Mouse (Mus musculus): ENCODE data around the gene Adamts16. TPM values are rescaled to one million over a fixed set of nuclear protein-coding genes. Genes with fewer than 3 reads are reported as not detected.

Gene Adamts16
- polyA plus RNA-seq, 1 experiment from 2014 or later, result 1.5 TPM

DNA sequence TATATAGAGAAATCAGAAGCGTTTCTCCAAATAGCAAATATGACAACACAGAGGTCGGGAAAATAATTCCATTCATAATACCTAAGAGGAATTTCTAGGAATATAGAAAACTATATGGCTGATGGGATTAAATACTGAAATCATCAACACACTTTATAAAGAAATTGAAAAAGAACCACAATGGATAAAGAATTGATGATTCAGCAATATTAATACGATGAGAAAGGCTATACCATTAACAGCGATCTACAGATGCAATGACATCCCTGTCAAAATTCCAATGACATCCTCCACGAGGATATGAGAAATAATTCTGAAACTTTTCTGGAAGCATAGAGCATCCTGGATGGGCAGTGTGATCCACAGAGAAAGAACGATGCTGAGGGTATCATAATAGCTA is 76.9 kb downstream of the Adamts16 start:
- no peaks in the 10 kb centered on the region for H3K9me3 ChIP-seq (ENCODE audit: control insufficient read depth, low read length)
- DNase-seq (ENCODE audit: low spot score) (no peak), ATAC-seq (replicated peaks; ENCODE audit: low FRiP score, low TSS enrichment, low read depth) (no peak)
- no peak overlapping the region for H3K4me3 ChIP-seq (ENCODE audit: low read depth, low read length)
- WGBS, result 84% methylated on average over 6 of the region's 6 CpGs
- H3K4me1 ChIP-seq (replicated peaks; ENCODE audit: control insufficient read depth, insufficient read depth, low read length), result no peaks in the 10 kb centered on the region
- no peak overlapping the region for H3K27ac ChIP-seq (ENCODE audit: low read depth)
- H3K4me2 ChIP-seq (ENCODE audit: low read length), result no peak overlapping the region
- no peak overlapping the region for H3K9ac ChIP-seq (ENCODE audit: low read length)
- H3K36me3 ChIP-seq (ENCODE audit: control insufficient read depth, insufficient read depth, low read length), result no peaks in the 10 kb centered on the region
- no peaks in the 10 kb centered on the region for H3K27me3 ChIP-seq (replicated peaks; ENCODE audit: control insufficient read depth, insufficient read depth, low read length)

DNA sequence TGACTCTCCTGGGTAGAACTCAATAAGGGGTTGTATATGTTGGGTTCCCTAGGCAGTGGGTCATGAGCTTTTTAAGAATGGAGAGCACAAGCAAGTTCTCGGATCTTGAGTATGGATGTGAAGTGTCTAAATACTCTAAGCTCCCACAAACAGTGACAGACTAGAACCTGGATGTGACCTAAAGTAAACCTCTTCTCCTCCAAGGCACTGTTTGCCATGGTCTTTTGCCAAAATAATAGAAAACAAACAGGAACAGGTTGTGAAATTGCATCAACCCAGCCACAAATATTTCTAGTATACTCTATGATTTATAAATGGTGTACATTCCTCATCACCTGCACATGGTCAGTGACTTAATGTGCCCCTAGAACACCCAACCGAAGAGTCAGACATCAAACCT is 79.0 kb downstream of the Adamts16 start:
- Histone ChIP-seq H3K36me3 (ENCODE audit: control insufficient read depth, insufficient read depth, low read length) (no peaks in the 10 kb centered on the region), H3K27ac (ENCODE audit: low read depth) (no peak overlapping the region), H3K9me3 (ENCODE audit: control insufficient read depth, low read length) (no peaks in the 10 kb centered on the region), H3K4me3 (ENCODE audit: low read depth, low read length) (no peak overlapping the region), H3K4me1 (replicated peaks; ENCODE audit: control insufficient read depth, insufficient read depth, low read length) (no peaks in the 10 kb centered on the region), H3K4me2 (ENCODE audit: low read length) (no peak overlapping the region), H3K27me3 (replicated peaks; ENCODE audit: control insufficient read depth, insufficient read depth, low read length) (no peaks in the 10 kb centered on the region), H3K9ac (ENCODE audit: low read length) (no peak overlapping the region)
- no peak for DNase-seq (ENCODE audit: low spot score)
- ATAC-seq (replicated peaks; ENCODE audit: low FRiP score, low TSS enrichment, low read depth), result no peak
- whole genome bisulfite sequencing, result 83% methylated on average over 2 of the region's 2 CpGs

GRCm38 (mm10) chr13:70761312-70761711 is 80.3 kb downstream of the Adamts16 start:
- ATAC-seq (replicated peaks; ENCODE audit: low FRiP score, low TSS enrichment, low read depth) (no peak), DNase-seq (ENCODE audit: low spot score) (no peak)
- H3K27ac ChIP-seq (ENCODE audit: low read depth), result no peak overlapping the region
- H3K36me3 ChIP-seq (ENCODE audit: control insufficient read depth, insufficient read depth, low read length), result no peaks in the 10 kb centered on the region
- H3K4me2 ChIP-seq (ENCODE audit: low read length), result no peak overlapping the region
- no peak overlapping the region for H3K9ac ChIP-seq (ENCODE audit: low read length)
- H3K27me3 ChIP-seq (replicated peaks; ENCODE audit: control insufficient read depth, insufficient read depth, low read length), result no peaks in the 10 kb centered on the region
- 66% methylated on average over 2 of the region's 2 CpGs for WGBS
- no peak overlapping the region for H3K4me3 ChIP-seq (ENCODE audit: low read depth, low read length)
- H3K4me1 ChIP-seq (replicated peaks; ENCODE audit: control insufficient read depth, insufficient read depth, low read length), result no peaks in the 10 kb centered on the region
- no peaks in the 10 kb centered on the region for H3K9me3 ChIP-seq (ENCODE audit: control insufficient read depth, low read length)

DNA sequence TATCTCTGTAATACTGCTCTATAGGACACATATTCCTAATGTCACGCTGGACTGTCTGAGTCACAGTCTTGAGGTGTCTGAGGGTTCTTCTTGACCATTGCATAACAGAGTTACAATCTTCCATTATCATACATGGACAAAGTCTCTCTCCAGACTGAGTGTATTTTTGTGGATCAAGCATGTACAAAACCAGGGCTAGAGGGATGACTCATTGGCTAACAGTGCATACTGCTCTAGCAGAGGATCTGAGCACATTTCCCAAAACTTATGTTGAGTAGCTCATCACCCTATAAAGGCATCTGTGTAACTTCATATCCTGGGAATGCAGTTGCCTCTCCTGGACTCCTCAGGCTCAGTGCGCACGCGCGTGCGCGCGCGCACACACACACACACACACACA is 81.4 kb downstream of the Adamts16 start:
- H3K4me2 ChIP-seq (ENCODE audit: low read length), result no peak overlapping the region
- no peaks in the 10 kb centered on the region for H3K9me3 ChIP-seq (ENCODE audit: control insufficient read depth, low read length)
- no peaks in the 10 kb centered on the region for H3K4me1 ChIP-seq (replicated peaks; ENCODE audit: control insufficient read depth, insufficient read depth, low read length)
- no peak overlapping the region for H3K27ac ChIP-seq (ENCODE audit: low read depth)
- DNase-seq (ENCODE audit: low spot score) (no peak), ATAC-seq (replicated peaks; ENCODE audit: low FRiP score, low TSS enrichment, low read depth) (no peak)
- no peaks in the 10 kb centered on the region for H3K27me3 ChIP-seq (replicated peaks; ENCODE audit: control insufficient read depth, insufficient read depth, low read length)
- H3K4me3 ChIP-seq (ENCODE audit: low read depth, low read length), result no peak overlapping the region
- no peaks in the 10 kb centered on the region for H3K36me3 ChIP-seq (ENCODE audit: control insufficient read depth, insufficient read depth, low read length)
- no peak overlapping the region for H3K9ac ChIP-seq (ENCODE audit: low read length)
- 98% methylated on average over 9 of the region's 9 CpGs for WGBS

DNA sequence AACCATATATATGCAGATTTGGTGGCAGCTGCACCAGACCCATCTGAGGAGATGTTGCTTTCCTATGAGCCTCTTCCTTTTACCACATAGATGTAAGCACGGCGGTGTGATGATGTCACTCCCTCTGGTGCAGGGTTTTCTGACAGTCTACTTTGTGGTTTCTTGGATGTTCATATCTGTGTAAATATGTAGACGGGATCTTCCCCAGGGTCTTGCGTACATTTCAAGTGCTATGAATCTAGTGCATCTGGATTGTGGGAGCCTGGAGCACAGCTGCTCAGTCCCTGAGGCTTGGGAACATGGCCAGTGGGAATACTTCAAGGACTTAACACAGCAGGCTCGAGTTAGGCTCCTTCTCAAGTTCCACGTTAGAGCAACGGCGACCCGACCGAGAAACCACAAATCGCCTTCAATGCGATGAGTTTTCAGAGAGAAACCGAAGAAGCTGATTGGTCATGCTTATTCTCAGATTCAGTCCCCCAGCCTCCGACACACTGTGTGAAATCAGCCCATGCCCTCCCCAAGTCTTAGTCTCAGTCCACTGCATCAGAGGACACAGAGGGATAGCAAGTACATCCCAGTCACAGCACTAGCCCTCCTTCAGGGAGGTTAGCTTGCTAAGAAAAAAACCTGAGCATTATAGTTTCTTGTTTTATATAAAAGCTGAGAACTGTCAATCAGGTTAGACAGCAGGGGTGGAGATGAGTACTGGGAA is 95.2 kb downstream of the Adamts16 start:
- Histone ChIP-seq H3K36me3 (ENCODE audit: control insufficient read depth, insufficient read depth, low read length) (no peaks in the 10 kb centered on the region), H3K4me3 (ENCODE audit: low read depth, low read length) (no peak overlapping the region), H3K27ac (ENCODE audit: low read depth) (no peak overlapping the region), H3K4me1 (replicated peaks; ENCODE audit: control insufficient read depth, insufficient read depth, low read length) (0 out of 2 replicates have a peak, but pooled peaks cover 2% of the 10 kb centered on the region), H3K9ac (ENCODE audit: low read length) (no peak overlapping the region), H3K9me3 (ENCODE audit: control insufficient read depth, low read length) (no peaks in the 10 kb centered on the region), H3K4me2 (ENCODE audit: low read length) (no peak overlapping the region), H3K27me3 (replicated peaks; ENCODE audit: control insufficient read depth, insufficient read depth, low read length) (no peaks in the 10 kb centered on the region)
- DNase-seq (ENCODE audit: low spot score) (no peak), ATAC-seq (replicated peaks; ENCODE audit: low FRiP score, low TSS enrichment, low read depth) (no peak)
- WGBS, result 74% methylated on average over 14 of the region's 14 CpGs

DNA sequence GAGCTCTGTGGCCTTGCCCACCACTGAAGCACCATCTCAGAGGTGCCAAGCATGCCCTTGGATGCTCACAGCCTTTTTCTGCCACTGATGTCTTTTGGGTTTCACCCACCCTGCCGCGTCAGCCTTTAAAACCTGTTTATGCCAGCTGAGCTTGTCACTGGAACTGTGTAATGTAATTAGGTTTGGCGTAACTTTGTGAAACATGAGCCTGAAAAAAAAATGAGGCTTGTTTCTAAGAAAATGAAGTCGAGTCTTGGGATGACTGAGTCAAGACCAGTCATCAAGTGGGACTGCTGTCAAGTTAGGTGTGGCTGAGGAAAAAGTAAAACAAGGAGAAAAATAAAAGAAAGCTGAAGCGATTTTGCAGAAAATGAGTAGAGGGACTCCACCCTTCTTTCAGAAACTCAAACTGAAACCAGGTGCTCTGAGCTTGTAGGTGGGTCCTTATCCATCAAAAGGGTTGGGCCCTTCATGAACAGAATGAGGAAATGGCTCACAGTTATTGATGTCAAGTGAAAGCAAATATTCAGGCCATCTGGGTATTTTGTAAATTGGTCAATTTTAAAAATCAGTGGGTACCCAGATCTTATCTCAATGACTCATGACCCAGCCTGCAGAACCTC is 97.1 kb downstream of the Adamts16 start:
- Histone ChIP-seq H3K4me1 (replicated peaks; ENCODE audit: control insufficient read depth, insufficient read depth, low read length) (peaks cover 15% of the 10 kb centered on the region), H3K9me3 (ENCODE audit: control insufficient read depth, low read length) (no peaks in the 10 kb centered on the region), H3K36me3 (ENCODE audit: control insufficient read depth, insufficient read depth, low read length) (no peaks in the 10 kb centered on the region), H3K9ac (ENCODE audit: low read length) (no peak overlapping the region), H3K27me3 (replicated peaks; ENCODE audit: control insufficient read depth, insufficient read depth, low read length) (no peaks in the 10 kb centered on the region), H3K27ac (ENCODE audit: low read depth) (no peak overlapping the region), H3K4me2 (ENCODE audit: low read length) (no peak overlapping the region), H3K4me3 (ENCODE audit: low read depth, low read length) (no peak overlapping the region)
- DNase-seq (ENCODE audit: low spot score) (no peak), ATAC-seq (replicated peaks; ENCODE audit: low FRiP score, low TSS enrichment, low read depth) (no peak)
- 75% methylated on average over 5 of the region's 5 CpGs for WGBS

DNA sequence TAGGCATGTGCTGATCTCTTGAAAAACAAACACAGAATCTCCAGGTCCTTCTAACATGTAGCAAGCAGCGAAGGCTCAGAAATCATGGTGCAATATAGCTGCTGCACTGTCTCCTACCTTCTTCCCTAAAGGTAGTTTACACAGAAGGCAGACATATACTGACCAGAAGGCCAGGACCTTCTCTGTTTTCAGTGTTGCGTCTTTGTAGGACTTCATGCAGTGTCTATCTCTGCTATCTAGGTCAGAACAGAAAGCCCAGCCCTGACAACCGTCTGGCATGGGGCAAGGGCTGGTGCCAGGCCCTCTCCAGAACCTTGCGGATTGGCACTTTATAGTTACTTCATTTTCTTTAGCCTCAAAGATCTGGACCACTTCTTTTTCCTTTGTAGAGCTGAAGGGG is 98.9 kb downstream of the Adamts16 start:
- no peak for ATAC-seq (replicated peaks; ENCODE audit: low FRiP score, low TSS enrichment, low read depth)
- no peaks in the 10 kb centered on the region for H3K9me3 ChIP-seq (ENCODE audit: control insufficient read depth, low read length)
- DNase-seq (ENCODE audit: low spot score), result no peak
- H3K4me2 ChIP-seq (ENCODE audit: low read length), result no peak overlapping the region
- no peak overlapping the region for H3K9ac ChIP-seq (ENCODE audit: low read length)
- H3K27me3 ChIP-seq (replicated peaks; ENCODE audit: control insufficient read depth, insufficient read depth, low read length), result no peaks in the 10 kb centered on the region
- H3K4me1 ChIP-seq (replicated peaks; ENCODE audit: control insufficient read depth, insufficient read depth, low read length), result peaks cover 16% of the 10 kb centered on the region
- H3K4me3 ChIP-seq (ENCODE audit: low read depth, low read length), result no peak overlapping the region
- WGBS, result 84% methylated on average over 4 of the region's 4 CpGs
- no peak overlapping the region for H3K27ac ChIP-seq (ENCODE audit: low read depth)
- no peaks in the 10 kb centered on the region for H3K36me3 ChIP-seq (ENCODE audit: control insufficient read depth, insufficient read depth, low read length)

DNA sequence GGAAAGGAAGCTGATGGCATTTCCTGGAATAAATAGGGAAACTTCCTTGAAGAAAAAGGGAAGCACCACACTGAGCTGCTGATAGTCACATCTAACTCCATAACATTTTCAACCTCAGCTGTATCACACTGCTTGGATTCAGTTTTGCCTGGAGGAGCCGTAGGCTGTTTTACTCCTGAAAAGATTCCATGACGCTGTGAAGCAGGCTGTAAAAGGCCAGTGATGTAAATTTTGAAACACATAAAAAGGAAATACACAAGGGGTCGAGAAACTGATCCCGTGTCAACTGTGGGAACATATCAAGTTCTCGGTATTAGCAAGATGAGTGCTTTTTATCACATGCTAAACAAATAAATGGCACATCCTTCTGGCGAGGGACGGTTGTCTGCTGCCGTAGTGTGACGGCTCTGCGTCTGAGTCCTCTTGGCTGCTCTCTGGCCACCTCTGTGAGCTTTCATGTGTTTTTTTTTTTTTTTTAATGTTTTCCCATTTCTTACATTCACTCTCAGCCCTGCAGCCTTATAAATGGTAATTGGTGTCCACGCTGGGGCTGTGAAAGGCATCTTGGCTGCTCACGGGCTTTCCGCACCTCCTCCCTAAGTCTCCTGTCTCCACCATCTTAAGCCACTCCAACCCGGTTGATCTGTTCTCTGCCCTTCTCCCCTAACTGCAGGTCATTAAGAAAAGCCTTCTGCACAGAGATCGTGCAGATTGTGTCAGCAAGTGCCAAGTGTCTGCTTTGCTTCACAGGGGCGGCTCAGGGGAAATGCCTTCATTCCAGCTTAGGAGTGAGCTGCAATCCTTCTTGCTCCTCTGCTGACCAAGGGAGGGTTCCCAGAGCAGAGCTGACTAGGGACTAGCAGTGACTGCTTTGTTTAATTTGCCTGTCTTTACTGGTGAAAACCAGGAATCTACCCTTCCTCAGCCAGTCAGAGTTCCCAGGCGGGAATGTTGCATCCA is 101.0 kb downstream of the Adamts16 start:
- H3K36me3 ChIP-seq (ENCODE audit: control insufficient read depth, insufficient read depth, low read length), result no peaks in the 10 kb centered on the region
- H3K9me3 ChIP-seq (ENCODE audit: control insufficient read depth, low read length), result no peaks in the 10 kb centered on the region
- H3K4me2 ChIP-seq (ENCODE audit: low read length), result peak overlapping the region; percentile 13; the same call in 1 of the 2 replicates
- WGBS, result 27% methylated on average over 17 of the region's 17 CpGs
- H3K4me1 ChIP-seq (replicated peaks; ENCODE audit: control insufficient read depth, insufficient read depth, low read length), result peaks cover 29% of the 10 kb centered on the region
- H3K4me3 ChIP-seq (ENCODE audit: low read depth, low read length), result no peak overlapping the region
- no peaks in the 10 kb centered on the region for H3K27me3 ChIP-seq (replicated peaks; ENCODE audit: control insufficient read depth, insufficient read depth, low read length)
- ATAC-seq (replicated peaks; ENCODE audit: low FRiP score, low TSS enrichment, low read depth), result peak; percentile 63
- peak overlapping the region; percentile 78 for H3K27ac ChIP-seq (ENCODE audit: low read depth)
- no peak overlapping the region for H3K9ac ChIP-seq (ENCODE audit: low read length)
- DNase-seq (ENCODE audit: low spot score), result peak; percentile 73
